18 mouse cellular contexts compared by ENCODE assay signal in genomic region chr15:95542632-95543031, GRCm38 (mm10). TPM values are rescaled to one million over a fixed set of nuclear protein-coding genes. Genes with fewer than 3 reads are reported as not detected.
"Had no signal": no experiment of that assay in that cellular context is flagged by ENCODE, and none has a peak within 500 bp of the region (broad histone marks: within the 10 kb centered on the region; RNA-seq: fewer than 3 reads in every experiment).

No protein-coding gene starts in this region.

- DNase-seq: lung, adult 18-20 months; lung, embryonic 14.5 days; lung, postnatal 10 days; lung, postnatal 4 days; retina, postnatal 1 day; spleen, adult 18-20 months; thymus, adult 18-20 months; thymus, postnatal 14 days; thymus, postnatal 36 days had no signal

- H3K27ac ChIP-seq: liver, embryonic 14.5 days; midbrain, embryonic 10.5 days; midbrain, embryonic 13.5 days; neural tube, embryonic 13.5 days; neural tube, embryonic 15.5 days had no signal

- ATAC-seq: midbrain, embryonic 13.5 days; midbrain, embryonic 16.5 days had no signal

- H3K4me3 ChIP-seq: midbrain, embryonic 10.5 days; midbrain, embryonic 13.5 days; myocyte; neural tube, embryonic 13.5 days; neural tube, embryonic 15.5 days had no signal

RNA-seq across cellular contexts. Expression of gene Nell2, which starts 14.3 kb away (rescaled TPM):
- total RNA-seq: megakaryocyte, adult 5-6 weeks; megakaryocyte-erythroid progenitor cell, adult 5-6 weeks had no signal
